Mouse (Mus musculus) ES-Bruce4 (cell line): ENCODE data around the gene Tmem62. TPM values are rescaled to one million over a fixed set of nuclear protein-coding genes. Genes with fewer than 3 reads are reported as not detected.

Experiments used
- H3K27ac ChIP-seq: 2 replicates; pipeline ENCODE4 v1.5.1; 2012; ENCODE audit warnings: low read length, inconsistent platforms; ENCODE audit not compliant: insufficient read depth
- H3K27me3 ChIP-seq: 2 replicates; pipeline ENCODE4 v1.6.1; 2012; ENCODE audit warnings: mild to moderate bottlenecking, low read length, inconsistent platforms; ENCODE audit not compliant: control insufficient read depth, poor library complexity, insufficient read depth, severe bottlenecking
- H3K36me3 ChIP-seq: 2 replicates; pipeline ENCODE4 v1.6.1; 2012; ENCODE audit warnings: inconsistent platforms, mild to moderate bottlenecking, low read length, moderate library complexity; ENCODE audit not compliant: control insufficient read depth, poor library complexity, insufficient read depth, severe bottlenecking
- H3K4me1 ChIP-seq: one replicate; pipeline ENCODE4 v1.8.1; 2011; ENCODE audit warnings: low read length; ENCODE audit not compliant: control insufficient read depth, insufficient read depth
- H3K4me3 ChIP-seq: 2 replicates; pipeline ENCODE4 v1.5.1; 2011; ENCODE audit warnings: low read depth, mild to moderate bottlenecking, low read length
- H3K9ac ChIP-seq: 2 replicates; pipeline ENCODE4 v1.6.1; 2012; ENCODE audit warnings: low read depth, mild to moderate bottlenecking, inconsistent platforms; ENCODE audit not compliant: poor library complexity, severe bottlenecking
- H3K9me3 ChIP-seq: replicated peaks from 2 replicates; pipeline ENCODE4 v1.6.1; 2012; ENCODE audit warnings: mild to moderate bottlenecking, low read length, inconsistent platforms; ENCODE audit not compliant: control insufficient read depth, poor library complexity, insufficient read depth, severe bottlenecking
- CTCF ChIP-seq: IDR thresholded peaks from one replicate; pipeline ENCODE4 v1.8.1; 2011; ENCODE audit warnings: low read depth, low read length
- EP300 ChIP-seq: IDR thresholded peaks from 2 replicates; pipeline ENCODE4 v1.6.1; 2011; ENCODE audit warnings: low read depth, low read length; ENCODE audit not compliant: insufficient read depth
- POLR2A ChIP-seq: IDR thresholded peaks from one replicate; pipeline ENCODE4 v1.8.1; 2011; ENCODE audit warnings: low read length; ENCODE audit not compliant: insufficient read depth
- polyA plus RNA-seq: library from polyadenylated mRNA; stranded (reverse); fragments of >200 nt; gene quantifications from 2 replicates; pipeline ENCODE4 v1.2.4, GENCODE M21; 2011; ENCODE audit warnings: low read depth; ENCODE audit not compliant: missing spikeins, insufficient read depth, insufficient read length

Tmem62 gene
- polyA plus RNA-seq, 1 experiment: 9.5 TPM

GRCm38 (mm10) chr2:120959827-120960226 is 17.0 kb upstream of the Tmem62 start:
- Histone ChIP-seq H3K4me1 (no peaks in the 10 kb centered on the region), H3K27me3 (no peaks in the 10 kb centered on the region), H3K4me3 (no peak overlapping the region), H3K9me3 (no peaks in the 10 kb centered on the region), H3K36me3 (0 out of 2 replicates have a peak, but pooled peaks cover 2% of the 10 kb centered on the region), H3K27ac (no peak overlapping the region), H3K9ac (no peak overlapping the region)
- TF ChIP-seq POLR2A: no peak
- no peak for TF ChIP-seq EP300
- no peak for TF ChIP-seq CTCF

DNA sequence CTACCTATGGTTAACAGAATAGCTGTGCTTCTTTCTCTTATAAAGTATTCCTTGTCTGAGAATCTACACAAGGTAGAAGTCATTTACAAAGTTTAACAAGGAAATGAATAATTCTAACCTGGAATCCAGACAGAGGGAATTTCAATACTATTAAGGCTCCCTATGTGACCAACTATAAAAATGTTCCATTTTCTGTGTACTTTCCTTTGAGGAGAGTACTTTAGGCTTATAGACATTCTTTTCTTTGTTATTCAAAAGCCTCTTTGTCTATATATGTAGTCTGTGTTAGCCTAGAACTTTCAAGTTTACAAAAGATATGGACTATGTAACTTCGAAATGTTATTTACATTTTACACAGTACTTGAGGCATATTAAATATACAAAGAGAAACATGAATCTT is 16.6 kb upstream of the Tmem62 start:
- Histone ChIP-seq H3K27me3 (no peaks in the 10 kb centered on the region), H3K4me3 (no peak overlapping the region), H3K36me3 (0 out of 2 replicates have a peak, but pooled peaks cover 2% of the 10 kb centered on the region), H3K27ac (no peak overlapping the region), H3K9ac (no peak overlapping the region), H3K4me1 (no peaks in the 10 kb centered on the region), H3K9me3 (no peaks in the 10 kb centered on the region)
- TF ChIP-seq EP300: no peak
- no peak for TF ChIP-seq CTCF
- no peak for TF ChIP-seq POLR2A

GRCm38 (mm10) chr2:120963110-120963509 is 13.7 kb upstream of the Tmem62 start:
- Histone ChIP-seq H3K27ac (no peak overlapping the region), H3K9ac (no peak overlapping the region), H3K4me1 (no peaks in the 10 kb centered on the region), H3K4me3 (no peak overlapping the region), H3K27me3 (no peaks in the 10 kb centered on the region), H3K36me3 (0 out of 2 replicates have a peak, but pooled peaks cover 2% of the 10 kb centered on the region), H3K9me3 (no peaks in the 10 kb centered on the region)
- no peak for TF ChIP-seq POLR2A
- no peak for TF ChIP-seq CTCF
- no peak for TF ChIP-seq EP300

DNA sequence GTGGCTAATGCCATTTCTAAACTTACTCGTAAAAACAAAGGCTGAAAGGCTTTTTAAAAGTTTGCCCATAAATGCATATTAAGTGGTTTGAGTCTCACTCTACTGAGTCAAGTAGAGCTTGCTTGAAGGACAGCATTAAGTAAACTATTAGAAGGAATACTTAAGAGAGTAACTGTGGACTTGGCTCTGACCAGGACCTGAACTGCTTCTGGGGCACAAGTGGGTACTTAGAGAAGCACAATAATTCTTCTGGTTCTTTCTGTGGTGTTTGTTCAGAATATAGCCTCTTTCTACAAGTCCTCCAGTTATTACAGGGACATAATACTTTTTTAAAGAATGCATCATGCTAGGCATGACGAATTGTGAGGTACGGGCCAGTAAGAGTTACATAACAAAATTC is 11.3 kb upstream of the Tmem62 start:
- no peak overlapping the region for H3K9ac ChIP-seq
- H3K9me3 ChIP-seq: no peaks in the 10 kb centered on the region
- H3K27ac ChIP-seq: no peak overlapping the region
- TF ChIP-seq POLR2A (no peak), EP300 (no peak), CTCF (no peak)
- no peaks in the 10 kb centered on the region for H3K4me1 ChIP-seq
- no peaks in the 10 kb centered on the region for H3K36me3 ChIP-seq
- H3K27me3 ChIP-seq: no peaks in the 10 kb centered on the region
- no peak overlapping the region for H3K4me3 ChIP-seq

DNA sequence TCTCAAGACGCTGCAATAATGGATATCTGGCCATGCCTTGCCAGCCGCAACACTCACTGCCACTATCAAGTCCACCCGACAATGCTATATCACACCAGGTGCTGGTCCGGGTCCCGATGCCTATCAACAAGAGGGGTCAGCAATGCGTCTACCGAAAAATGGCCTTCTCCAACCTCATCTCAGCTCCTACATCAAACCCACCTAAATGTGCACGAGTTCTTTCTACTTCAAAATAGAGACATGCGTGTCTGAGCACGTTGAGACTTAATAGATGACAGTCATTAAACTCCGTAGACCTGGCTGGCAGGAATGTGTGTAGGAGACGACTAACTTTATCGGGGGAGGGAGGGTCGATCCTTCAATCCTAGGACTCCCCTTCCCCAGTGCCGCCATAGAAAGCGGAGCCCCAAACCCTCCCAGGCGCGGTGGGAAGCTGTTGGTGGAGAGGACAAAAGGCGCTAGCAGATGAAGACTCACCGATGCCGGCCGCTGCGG is 6.7 kb upstream of the Tmem62 start:
- H3K4me3 ChIP-seq: peak overlapping the region; percentile 91
- H3K27me3 ChIP-seq: no peaks in the 10 kb centered on the region
- H3K27ac ChIP-seq: no peak overlapping the region
- no peaks in the 10 kb centered on the region for H3K9me3 ChIP-seq
- no peaks in the 10 kb centered on the region for H3K4me1 ChIP-seq
- no peaks in the 10 kb centered on the region for H3K36me3 ChIP-seq
- TF ChIP-seq CTCF: no peak
- TF ChIP-seq POLR2A: no peak
- no peak for TF ChIP-seq EP300
- peak overlapping the region; percentile 87 for H3K9ac ChIP-seq

DNA sequence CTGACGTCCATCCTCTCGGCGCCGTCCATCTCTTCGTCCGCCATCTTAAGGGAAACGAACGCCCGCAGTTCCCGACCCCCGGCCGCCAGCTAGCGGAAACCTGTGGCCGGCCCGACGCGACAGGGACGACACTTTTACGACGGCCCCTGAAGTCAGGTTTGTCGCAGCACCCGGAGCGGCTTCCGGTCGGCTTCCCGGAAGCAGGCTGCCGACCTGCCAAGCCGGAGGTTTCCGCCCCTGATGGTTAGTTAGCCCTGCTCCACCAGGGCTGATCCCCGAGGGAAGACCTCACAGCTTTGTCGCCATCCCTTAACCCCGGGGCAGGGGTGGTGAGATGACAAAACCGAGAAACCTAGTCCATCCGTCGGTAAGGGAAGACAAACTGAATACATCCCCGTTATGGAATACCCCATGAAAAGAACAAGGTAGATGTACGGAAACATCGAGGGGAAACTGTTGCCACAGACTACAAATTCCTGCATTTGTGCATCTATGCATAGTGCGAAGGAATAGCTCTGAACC is 6.2 kb upstream of the Tmem62 start, which contains the start of gene Ubr1:
Gene Ubr1, minus strand, starts transcription at position 157 of the 522 bp plus-strand sequence.
- TF ChIP-seq EP300 (0 out of 2 replicates have a peak, but pooled peaks have one; percentile 12), POLR2A (peak; percentile 94), CTCF (no peak)
- no peaks in the 10 kb centered on the region for H3K4me1 ChIP-seq
- no peaks in the 10 kb centered on the region for H3K9me3 ChIP-seq
- peak within 1 kb of the TSS; percentile 87 for H3K9ac ChIP-seq
- no peak within 1 kb of the TSS for H3K27ac ChIP-seq
- H3K27me3 ChIP-seq: no peaks in the 10 kb centered on the region
- peak within 1 kb of the TSS; percentile 91 for H3K4me3 ChIP-seq
- no peaks in the 10 kb centered on the region for H3K36me3 ChIP-seq
